Mouse (Mus musculus) frontal cortex, adult 2 months (tissue): ENCODE measurements around the gene Cox6a2. TPM values are rescaled to one million over a fixed set of nuclear protein-coding genes. Genes with fewer than 3 reads are reported as not detected.

ENCODE experiments used
- polyA plus RNA-seq: library from polyadenylated mRNA; depleted of rRNA; stranded (reverse); fragments of >200 nt; gene quantifications from 2 replicates; pipeline ENCODE4 v1.2.3, GENCODE M21; 2012; rRNA removed

Gene Cox6a2
- polyA plus RNA-seq, 1 experiment = 13.8 TPM

Other genes starting within 250 kb of the Cox6a2 start
- gene Fus, start 238.9 kb downstream of the Cox6a2 start, polyA plus RNA-seq = 446 and 481 TPM in 2 replicates
- 7.5 and 10.1 TPM in 2 replicates for gene Pycard, start 212.5 kb downstream of the Cox6a2 start, polyA plus RNA-seq
- 2.5 and 2.8 TPM in 2 replicates for gene Trim72, start 202.4 kb downstream of the Cox6a2 start, polyA plus RNA-seq
- 9.4 and 14.6 TPM in 2 replicates for gene Itgam, start 143.7 kb downstream of the Cox6a2 start, polyA plus RNA-seq
- gene Gm49368, start 143.7 kb downstream of the Cox6a2 start, polyA plus RNA-seq = 0.02 TPM in 1 of 2 replicates, not detected in the other
- gene Itgax, start 76.8 kb downstream of the Cox6a2 start, polyA plus RNA-seq = 0.30 and 0.32 TPM in 2 replicates
- gene Itgad, start 52.0 kb downstream of the Cox6a2 start, polyA plus RNA-seq = 0.06 and 0.19 TPM in 2 replicates
- gene Armc5, start 31.0 kb upstream of the Cox6a2 start, polyA plus RNA-seq = 12.1 and 12.6 TPM in 2 replicates
- 1.8 and 2.6 TPM in 2 replicates for gene 9130023H24Rik, start 31.6 kb upstream of the Cox6a2 start, polyA plus RNA-seq
- 14.5 and 16.9 TPM in 2 replicates for gene Tgfb1i1, start 40.4 kb upstream of the Cox6a2 start, polyA plus RNA-seq
- 0.04 and 0.06 TPM in 2 replicates for gene Slc5a2, start 59.3 kb upstream of the Cox6a2 start, polyA plus RNA-seq
- gene BC017158, start 91.8 kb upstream of the Cox6a2 start, polyA plus RNA-seq = 34.2 and 35.5 TPM in 2 replicates
- gene Rgs10, start 212.4 kb upstream of the Cox6a2 start, polyA plus RNA-seq = 64.0 and 67.7 TPM in 2 replicates